Mouse (Mus musculus): ENCODE results near the gene Prl3d2. TPM values are rescaled to one million over a fixed set of nuclear protein-coding genes. Genes with fewer than 3 reads are reported as not detected.
"Not testable (repeated sequence)": the region's sequence is repeated elsewhere in the genome, so short reads cannot be mapped to it uniquely, and the experiment has no call there.

Prl3d2 gene
- not detected in 2 replicates for polyA plus RNA-seq (2016; fragmentation: Nextera tagmentation; extraction: Ambion mirVana)

GRCm38 (mm10) chr13:27121398-27121797 lies at the start of gene Prl3d2:
Gene Prl3d2 (plus strand): TSS chr13:27121698.
- H3K4me2 ChIP-seq; ATAC-seq (ENCODE audit: insufficient number of reproducible peaks, low FRiP score); H3K36me3 ChIP-seq; H3K9ac ChIP-seq; H3K27me3 ChIP-seq (replicated peaks); H3K9me3 ChIP-seq (replicated peaks); H3K27ac ChIP-seq (ENCODE audit: poor library complexity, severe bottlenecking); H3K4me3 ChIP-seq; H3K4me1 ChIP-seq (replicated peaks): not testable (repeated sequence)
- 82% methylated on average over 4 of the region's 4 CpGs for WGBS

DNA sequence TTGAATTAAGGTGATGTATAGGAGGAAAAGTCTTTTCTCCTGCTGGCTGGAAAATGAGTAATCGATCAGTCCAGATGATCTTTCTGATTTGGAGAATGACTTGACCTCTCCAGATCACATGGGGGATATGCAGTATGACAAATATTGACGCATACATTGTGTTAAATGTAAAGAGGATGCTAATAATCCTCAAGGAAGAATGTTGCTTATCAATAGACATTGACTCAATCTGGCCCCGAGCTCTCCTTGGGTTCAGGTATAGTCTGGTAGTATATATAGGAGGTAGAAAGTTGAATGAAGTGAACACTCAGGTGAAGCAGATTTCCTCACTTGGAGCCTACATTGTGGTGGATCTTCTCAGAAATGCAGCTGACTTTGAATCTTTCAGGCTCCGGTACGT lies 27.6 kb upstream of the Prl3d2 start, which contains the start of gene Prl3d1:
Prl3d1 (plus strand) TSS at position 301 of the 400 bp plus-strand sequence.
- not testable (repeated sequence) for H3K4me2 ChIP-seq; H3K4me3 ChIP-seq; H3K27me3 ChIP-seq (replicated peaks); H3K9me3 ChIP-seq (replicated peaks); ATAC-seq (ENCODE audit: insufficient number of reproducible peaks, low FRiP score); H3K36me3 ChIP-seq; H3K9ac ChIP-seq; H3K4me1 ChIP-seq (replicated peaks); H3K27ac ChIP-seq (ENCODE audit: poor library complexity, severe bottlenecking)
- 84% methylated on average over 5 of the region's 5 CpGs for WGBS

DNA sequence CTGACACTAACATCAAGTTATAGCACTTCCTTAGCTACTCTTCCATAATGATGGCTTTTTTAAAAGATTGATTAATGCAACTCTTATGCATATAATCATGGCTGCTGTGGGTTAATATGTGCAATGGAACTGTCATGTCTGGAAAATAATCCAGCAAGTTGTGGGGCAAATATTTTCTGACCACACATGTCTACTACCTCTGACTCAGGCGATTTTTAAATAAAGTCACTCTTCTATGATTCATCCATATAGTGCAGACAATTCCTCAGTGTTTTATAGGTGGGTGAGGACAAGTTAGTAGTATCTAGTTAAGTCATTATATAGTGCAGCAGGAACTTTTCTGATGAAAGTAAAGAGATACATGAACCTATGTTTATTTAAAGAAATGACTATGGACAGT lies 26.8 kb downstream of the Prl3d2 start:
- H3K4me2 ChIP-seq = no peak overlapping the region
- H3K4me3 ChIP-seq = no peak overlapping the region
- WGBS = 54% methylated on average over 1 of the region's 1 CpGs
- no peaks in the 10 kb centered on the region for H3K9me3 ChIP-seq (replicated peaks)
- H3K27ac ChIP-seq (ENCODE audit: poor library complexity, severe bottlenecking) = no peak overlapping the region
- no peak overlapping the region for H3K9ac ChIP-seq
- H3K4me1 ChIP-seq (replicated peaks) = no peaks in the 10 kb centered on the region
- no peak for ATAC-seq (ENCODE audit: insufficient number of reproducible peaks, low FRiP score)
- no peaks in the 10 kb centered on the region for H3K27me3 ChIP-seq (replicated peaks)
- no peaks in the 10 kb centered on the region for H3K36me3 ChIP-seq

- H3K9me3 ChIP-seq (replicated peaks); H3K27me3 ChIP-seq (replicated peaks); H3K9ac ChIP-seq; H3K36me3 ChIP-seq; H3K27ac ChIP-seq (ENCODE audit: poor library complexity, severe bottlenecking); H3K4me3 ChIP-seq; H3K4me2 ChIP-seq; ATAC-seq (ENCODE audit: insufficient number of reproducible peaks, low FRiP score); H3K4me1 ChIP-seq (replicated peaks): not testable (repeated sequence)
- 81% methylated on average over 3 of the region's 3 CpGs for WGBS
Measured at GRCm38 (mm10) chr13:27156490-27156889, 35.0 kb downstream of the Prl3d2 start, which contains the start of gene Prl3d3. Gene Prl3d3 (plus strand): TSS chr13:27156790.

Other genes starting within 250 kb of the Prl3d2 start
- gene Prl, start 64.1 kb upstream of the Prl3d2 start, polyA plus RNA-seq (2016; fragmentation: Nextera tagmentation; extraction: Ambion mirVana) = not detected in 2 replicates
- gene Prl3d1, start 27.5 kb upstream of the Prl3d2 start, polyA plus RNA-seq (2016; fragmentation: Nextera tagmentation; extraction: Ambion mirVana) = not detected in 2 replicates
- not detected in 2 replicates for gene Prl3d3, start 35.1 kb downstream of the Prl3d2 start, polyA plus RNA-seq (2016; fragmentation: Nextera tagmentation; extraction: Ambion mirVana)
- gene Prl3c1, start 75.0 kb downstream of the Prl3d2 start, polyA plus RNA-seq (2016; fragmentation: Nextera tagmentation; extraction: Ambion mirVana) = not detected in 2 replicates
- gene Prl3b1, start 120.1 kb downstream of the Prl3d2 start, polyA plus RNA-seq (2016; fragmentation: Nextera tagmentation; extraction: Ambion mirVana) = not detected in 2 replicates
- gene Prl3a1, start 137.7 kb downstream of the Prl3d2 start, polyA plus RNA-seq (2016; fragmentation: Nextera tagmentation; extraction: Ambion mirVana) = not detected in 2 replicates
- gene Prl6a1, start 190.9 kb downstream of the Prl3d2 start, polyA plus RNA-seq (2016; fragmentation: Nextera tagmentation; extraction: Ambion mirVana) = not detected in 2 replicates
- gene Prl8a2, start 224.0 kb downstream of the Prl3d2 start, polyA plus RNA-seq (2016; fragmentation: Nextera tagmentation; extraction: Ambion mirVana) = 0.63 TPM in 1 of 2 replicates, not detected in the other